Mouse (Mus musculus) induced T-regulatory cell, adult 2 months (primary cell): ENCODE data around the gene Rhox10.
A peak's percentile ranks its signal among the peaks of the same experiment; 100 is the strongest.
"Not testable (repeated sequence)": the region's sequence is repeated elsewhere in the genome, so short reads cannot be mapped to it uniquely, and the experiment has no call there.

Experiments used
- DNase-seq: peaks from one replicate; pipeline ENCODE4 v3.0.0-alpha.2; 2012; ENCODE audit warnings: low read depth

Gene Rhox10

GRCm38 (mm10) chrX:38066175-38066574 lies at the start of gene Rhox10:
Gene Rhox10 (plus strand): TSS chrX:38066475.
- no peak for DNase-seq

GRCm38 (mm10) chrX:38018597-38018996 lies 47.7 kb upstream of the Rhox10 start, which contains the start of gene Btg1-ps1:
Gene Btg1-ps1 (minus strand): TSS chrX:38018815.
- DNase-seq, result not testable (repeated sequence)

- DNase-seq, result no peak
These were observed 32.4 kb upstream of the Rhox10 start for GRCm38 (mm10) chrX:38033841-38034240.

- no peak for DNase-seq
These were observed 26.6 kb upstream of the Rhox10 start for GRCm38 (mm10) chrX:38039666-38040065.

GRCm38 (mm10) chrX:38043014-38043413 lies 23.3 kb upstream of the Rhox10 start, which contains the start of gene Btg1-ps2:
Gene Btg1-ps2 (minus strand): TSS chrX:38043114.
- DNase-seq, result not testable (repeated sequence)

DNA sequence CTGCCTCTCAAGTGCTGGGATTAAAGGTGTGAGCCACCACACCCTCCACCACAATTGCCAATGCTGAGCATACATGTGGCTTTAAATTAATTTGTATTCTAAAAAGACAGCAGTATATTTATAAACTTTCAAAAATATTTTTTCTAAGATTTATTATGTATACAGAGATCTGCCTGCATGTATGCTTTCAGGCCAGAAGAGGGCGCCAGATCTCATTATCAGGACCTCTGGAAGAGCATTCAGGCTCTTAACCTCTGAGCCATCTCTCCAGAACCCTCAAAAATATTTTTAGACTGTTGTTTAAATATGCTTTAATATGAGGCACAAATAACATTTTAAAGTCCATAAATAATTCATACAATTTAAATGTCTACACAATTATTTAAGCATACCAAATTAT lies 4.7 kb upstream of the Rhox10 start:
- peak; percentile 8 for DNase-seq

- peak; percentile 24 for DNase-seq
These were observed 18.0 kb downstream of the Rhox10 start for GRCm38 (mm10) chrX:38084226-38084625.

- DNase-seq, result no peak
These were observed 18.8 kb downstream of the Rhox10 start, which contains the start of gene Rhox11 for GRCm38 (mm10) chrX:38085041-38085440. Gene Rhox11 (minus strand): TSS chrX:38085141.

GRCm38 (mm10) chrX:38110807-38111206 lies 44.5 kb downstream of the Rhox10 start, which contains the start of gene Rhox12:
Gene Rhox12 (minus strand): TSS chrX:38110907.
- DNase-seq, result no peak

- no peak for DNase-seq
These were observed 54.7 kb downstream of the Rhox10 start, which contains the start of gene Rhox13 for GRCm38 (mm10) chrX:38120982-38121381. Gene Rhox13 (plus strand): TSS chrX:38121219.
